ENCODE assay signal across 21 mouse cellular contexts in genomic region chr9:88558146-88558545, GRCm38 (mm10). TPM values are rescaled to one million over a fixed set of nuclear protein-coding genes. Genes with fewer than 3 reads are reported as not detected.
A peak's percentile ranks its signal among the peaks of the same experiment; 100 is the strongest.
DNase-seq lines count a peak whose midpoint lies in the region; ATAC-seq and TF ChIP-seq lines count a peak whose summit lies in the region.
"Had no signal": no experiment of that assay in that cellular context is flagged by ENCODE, and none has a peak within 500 bp of the region (broad histone marks: within the 10 kb centered on the region; RNA-seq: fewer than 3 reads in every experiment).

No protein-coding gene starts in this region.

- H3K27ac ChIP-seq in cerebellum, adult 2 months (ENCODE audit: insufficient read depth, low read length): no peak overlapping the region
- no peak overlapping the region for H3K27ac ChIP-seq in forebrain, embryonic 14.5 days (ENCODE audit: low read depth, low read length)
- no peak overlapping the region for H3K27ac ChIP-seq in forebrain, embryonic 16.5 days (ENCODE audit: low read length)
- H3K27ac ChIP-seq in ES-E14 (ENCODE audit: insufficient read depth, low read depth, low read length, poor library complexity, severe bottlenecking): no peak overlapping the region
- H3K27ac ChIP-seq in embryonic facial prominence, embryonic 10.5 days (replicated peaks): no peak overlapping the region
- H3K27ac ChIP-seq: heart, embryonic 13.5 days; hindbrain, embryonic 12.5 days; hindbrain, postnatal 0 days had no signal

- no peak for TF ChIP-seq POLR2A in cerebellum, adult 2 months (IDR thresholded peaks at IDR 0.05; ENCODE audit: borderline replicate concordance, insufficient read depth, low read length)

- peaks cover 31% of the 10 kb centered on the region for H3K36me3 ChIP-seq in forebrain, embryonic 14.5 days (ENCODE audit: control insufficient read depth, insufficient read depth, low read length)
- H3K36me3 ChIP-seq in forebrain, embryonic 16.5 days (ENCODE audit: control insufficient read depth, insufficient read depth): peaks cover 10% of the 10 kb centered on the region
- H3K36me3 ChIP-seq in ES-E14 (ENCODE audit: control insufficient read depth, insufficient read depth, low read length, poor library complexity, severe bottlenecking): peaks cover 5% of the 10 kb centered on the region
- peaks cover 58% of the 10 kb centered on the region for H3K36me3 ChIP-seq in embryonic facial prominence, embryonic 10.5 days (replicated peaks)

- no peak for TF ChIP-seq CTCF in cerebellum, adult 2 months (IDR thresholded peaks at IDR 0.05; ENCODE audit: borderline replicate concordance, insufficient read depth, low read depth, low read length)

- no peak overlapping the region for H3K9ac ChIP-seq in forebrain, embryonic 14.5 days (ENCODE audit: low read length)
- H3K9ac ChIP-seq in forebrain, embryonic 16.5 days (replicated peaks; ENCODE audit: low read depth, low read length): no peak overlapping the region
- peak overlapping the region; percentile 32; the same call in 1 of the 2 replicates for H3K9ac ChIP-seq in ES-E14 (ENCODE audit: insufficient read depth, low read depth, low read length, poor library complexity, severe bottlenecking)
- H3K9ac ChIP-seq: forebrain, postnatal 0 days; heart, embryonic 13.5 days; hindbrain, embryonic 12.5 days had no signal

- no peak overlapping the region for H3K4me3 ChIP-seq in cerebellum, adult 2 months (replicated peaks; ENCODE audit: insufficient read depth, low read depth, low read length)
- H3K4me3 ChIP-seq in forebrain, embryonic 14.5 days (ENCODE audit: low read depth, low read length): no peak overlapping the region
- no peak overlapping the region for H3K4me3 ChIP-seq in forebrain, embryonic 16.5 days (replicated peaks; ENCODE audit: low read length)
- H3K4me3 ChIP-seq in ES-E14 (ENCODE audit: insufficient read depth in 1 of 2, low read depth in 1 of 2, low read length in 2 of 2, poor library complexity in 1 of 2, severe bottlenecking in 1 of 2): no peak overlapping the region
- H3K4me3 ChIP-seq in embryonic facial prominence, embryonic 10.5 days: no peak overlapping the region
- H3K4me3 ChIP-seq: heart, embryonic 13.5 days; hindbrain, embryonic 12.5 days had no signal

- peak; percentile 58; the same call in 1 of the 2 replicates for ATAC-seq in forebrain, embryonic 14.5 days
- ATAC-seq in forebrain, embryonic 16.5 days: no peak
- ATAC-seq: activated CD4-positive, CD25-positive, alpha-beta regulatory T cell, adult 4 months; forebrain, postnatal 0 days; hindbrain, postnatal 0 days; Patski had no signal

- WGBS in cerebellum, adult 2 months: 14% methylated on average over 4 of the region's 4 CpGs
- 71% methylated on average over 4 of the region's 4 CpGs for WGBS in forebrain, embryonic 14.5 days
- WGBS in forebrain, embryonic 16.5 days: 73% methylated on average over 4 of the region's 4 CpGs
- 90% methylated on average over 4 of the region's 4 CpGs for WGBS in embryonic facial prominence, embryonic 10.5 days

- H3K27me3 ChIP-seq in cerebellum, adult 2 months (ENCODE audit: control insufficient read depth, insufficient read depth, low read length): no peaks in the 10 kb centered on the region
- no peaks in the 10 kb centered on the region for H3K27me3 ChIP-seq in forebrain, embryonic 14.5 days (replicated peaks; ENCODE audit: control insufficient read depth, insufficient read depth, low read length)
- H3K27me3 ChIP-seq in forebrain, embryonic 16.5 days (replicated peaks; ENCODE audit: control insufficient read depth, insufficient read depth, low read length): no peaks in the 10 kb centered on the region
- no peaks in the 10 kb centered on the region for H3K27me3 ChIP-seq in embryonic facial prominence, embryonic 10.5 days (replicated peaks; ENCODE audit: low read depth, poor library complexity, severe bottlenecking)
- H3K27me3 ChIP-seq: heart, embryonic 13.5 days; hindbrain, embryonic 12.5 days; Patski had no signal

- no peak overlapping the region for H3K4me2 ChIP-seq in forebrain, embryonic 14.5 days (ENCODE audit: low read length)
- no peak overlapping the region for H3K4me2 ChIP-seq in forebrain, embryonic 16.5 days (ENCODE audit: low read length)
- H3K4me2 ChIP-seq: heart, embryonic 13.5 days; hindbrain, embryonic 12.5 days had no signal

- in situ Hi-C loops in ES-E14 (cut with MboI; ENCODE audit: low sequenced_read_pairs in 2 of 2, unreplicated experiment in 2 of 2): no loop called here

- no peaks in the 10 kb centered on the region for H3K4me1 ChIP-seq in cerebellum, adult 2 months (ENCODE audit: control insufficient read depth, insufficient read depth, low read length)
- H3K4me1 ChIP-seq in forebrain, embryonic 14.5 days (ENCODE audit: control insufficient read depth, insufficient read depth, low read length): no peaks in the 10 kb centered on the region
- no peaks in the 10 kb centered on the region for H3K4me1 ChIP-seq in forebrain, embryonic 16.5 days (replicated peaks; ENCODE audit: control insufficient read depth, insufficient read depth, low read length)
- no peaks in the 10 kb centered on the region; a peak in 1 of 4 replicates for H3K4me1 ChIP-seq in ES-E14 (ENCODE audit: control insufficient read depth in 2 of 2, insufficient read depth in 2 of 2, low read length in 2 of 2, poor library complexity in 1 of 2)
- no peaks in the 10 kb centered on the region for H3K4me1 ChIP-seq in embryonic facial prominence, embryonic 10.5 days
- H3K4me1 ChIP-seq: heart, embryonic 13.5 days; hindbrain, embryonic 12.5 days had no signal

- no peaks in the 10 kb centered on the region for H3K9me3 ChIP-seq in forebrain, embryonic 14.5 days (replicated peaks; ENCODE audit: control insufficient read depth, low read length)
- H3K9me3 ChIP-seq in forebrain, embryonic 16.5 days (ENCODE audit: control insufficient read depth, low read length): no peaks in the 10 kb centered on the region
- H3K9me3 ChIP-seq in ES-E14 (ENCODE audit: control insufficient read depth, insufficient read depth, low read depth, low read length): no peaks in the 10 kb centered on the region
- no peaks in the 10 kb centered on the region for H3K9me3 ChIP-seq in embryonic facial prominence, embryonic 10.5 days

- DNase-seq in cerebellum, adult 2 months: peak; percentile 30 to 44
- DNase-seq in cerebellum, adult 9-10 months: no peak
- peak; percentile 23 for DNase-seq in forebrain, embryonic 14.5 days (ENCODE audit: low spot score)
- DNase-seq in ES-E14 (ENCODE audit: low read depth, low spot score): no peak
- DNase-seq in cerebellum, postnatal 25 days: peak; percentile 25 to 45
- DNase-seq in embryonic facial prominence, embryonic 10.5 days (ENCODE audit: low spot score): no peak
- DNase-seq: adrenal gland, postnatal 14 days; forebrain, postnatal 0 days; gastrocnemius, postnatal 14 days; heart, postnatal 36 days; kidney, adult 11 months had no signal

TF ChIP-seq in ES-E14, 5 proteins besides CTCF, POLR2A, EP300 and RAD21:
- no peak for TF ChIP-seq HCFC1 (IDR thresholded peaks at IDR 0.05; ENCODE audit: borderline replicate concordance, insufficient read depth, low read length)
- TF ChIP-seq MAFK (IDR thresholded peaks at IDR 0.05; ENCODE audit: insufficient read depth, low read depth, low read length): no peak
- TF ChIP-seq ZNF384 (IDR thresholded peaks at IDR 0.05; ENCODE audit: low read depth, low read length): no peak
- no peak for TF ChIP-seq CHD2 (IDR thresholded peaks at IDR 0.05; ENCODE audit: low read depth, low read length)
- no peak for TF ChIP-seq ZC3H11A (IDR thresholded peaks at IDR 0.05; ENCODE audit: borderline replicate concordance, low read depth, low read length)

RNA-seq across cellular contexts. Expression of gene Zfp949, which starts 10.3 kb away (rescaled TPM):
- polyA plus RNA-seq in cerebellum, adult 2 months (2012; rRNA removed): 22.0 and 24.2 TPM in 2 replicates
- polyA plus RNA-seq in forebrain, embryonic 14.5 days (2014; fragmentation: Nextera tagmentation; extraction: Ambion mirVana): 11.8 and 14.8 TPM in 2 replicates
- 14.7 and 16.8 TPM in 2 replicates for polyA plus RNA-seq in forebrain, embryonic 16.5 days (2015; fragmentation: Nextera tagmentation; extraction: Ambion mirVana)
- total RNA-seq in ES-E14 (2012; rRNA removed): 7.1 and 8.9 TPM in 2 replicates
- polyA plus RNA-seq in embryonic facial prominence, embryonic 10.5 days (2016; fragmentation: Nextera tagmentation; extraction: Ambion mirVana): 7.0 and 8.5 TPM in 2 replicates

RNA-seq across cellular contexts. Expression of gene Trim43a, which starts 22.5 kb away (rescaled TPM):
- polyA plus RNA-seq in cerebellum, adult 2 months (2012; rRNA removed): 0.36 and 0.52 TPM in 2 replicates
- polyA plus RNA-seq in forebrain, embryonic 14.5 days (2014; fragmentation: Nextera tagmentation; extraction: Ambion mirVana): 0.11 TPM in 2 replicates
- polyA plus RNA-seq in forebrain, embryonic 16.5 days (2015; fragmentation: Nextera tagmentation; extraction: Ambion mirVana): 0.20 and 0.24 TPM in 2 replicates
- total RNA-seq in ES-E14 (2012; rRNA removed): 0.69 and 1.9 TPM in 2 replicates
- polyA plus RNA-seq in embryonic facial prominence, embryonic 10.5 days (2016; fragmentation: Nextera tagmentation; extraction: Ambion mirVana): 0.07 TPM in 1 of 2 replicates, not detected in the other
- total RNA-seq: forebrain, postnatal 0 days; heart, adult 8-10 months; hindbrain, postnatal 0 days had no signal
- polyA plus RNA-seq: activated CD4-positive, CD25-positive, alpha-beta regulatory T cell, adult 4 months; embryonic facial prominence, embryonic 14.5 days; gonadal fat pad, adult 2 months; kidney, embryonic 14.5 days; Patski had no signal

Comparison
In these comparisons a context has a peak if more than half of its experiments do, and no peak if none do; other contexts are left out.
1. DNase-seq: peak in cerebellum, adult 2 months (2 of 2), forebrain, embryonic 14.5 days (single experiment) and cerebellum, postnatal 25 days (2 of 2); none in cerebellum, adult 9-10 months (single experiment), ES-E14 (single experiment) and embryonic facial prominence, embryonic 10.5 days (single experiment).